Mouse (Mus musculus) activated CD4-positive, CD25-positive, alpha-beta regulatory T cell, adult 9 weeks (primary cell): Measurements from ENCODE around the gene Olfr937. TPM values are rescaled to one million over a fixed set of nuclear protein-coding genes. Genes with fewer than 3 reads are reported as not detected.

Experiments
- polyA plus RNA-seq: library from polyadenylated mRNA; unstranded; fragments of 100-300 nt; shearing (Covaris generic); gene quantifications from one replicate; pipeline ENCODE4 v1.2.1, GENCODE M21; 2017

Gene Olfr937
- polyA plus RNA-seq, result not detected

DNA sequence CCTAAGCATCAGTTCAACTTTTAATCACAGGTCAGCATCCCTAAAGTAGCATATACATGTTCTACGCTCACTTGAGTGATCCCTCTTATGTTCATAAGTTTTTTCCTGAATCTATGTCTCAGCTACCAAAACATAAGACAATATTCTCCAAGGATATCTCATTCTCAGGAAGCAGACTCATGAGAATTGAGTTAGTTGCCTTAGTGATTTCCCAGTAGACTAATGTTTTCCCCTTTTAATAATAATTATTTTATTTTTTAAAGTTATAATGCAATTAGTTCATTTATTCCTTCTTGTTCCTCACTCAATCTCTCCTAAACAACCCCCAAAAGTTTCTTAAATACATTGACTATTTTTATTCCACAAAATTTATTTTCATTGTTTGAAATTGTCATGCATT lies at the start of gene Olfr937:
Gene Olfr937 (minus strand): TSS at position 101 of the 400 bp plus-strand sequence.

DNA sequence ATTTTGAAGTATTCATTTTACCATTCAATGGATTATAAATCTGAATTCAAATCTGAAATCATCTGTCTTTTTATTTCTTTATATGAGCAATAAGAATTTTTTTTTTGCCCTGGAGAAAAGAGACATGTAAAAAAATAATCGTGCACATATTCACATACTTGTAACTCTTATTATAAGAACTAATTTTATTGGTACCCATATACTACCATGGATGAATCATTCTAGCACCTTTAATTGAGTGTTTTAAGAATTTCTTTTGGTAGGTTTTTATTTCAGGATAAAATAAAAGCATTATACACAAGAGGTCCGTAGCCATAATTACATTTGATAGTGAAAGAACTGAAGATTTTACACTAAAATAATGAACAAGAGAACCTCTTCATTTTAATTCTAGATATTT lies 14.0 kb upstream of the Olfr937 start, which contains the start of gene Olfr938:
Gene Olfr938 (minus strand): TSS at position 101 of the 400 bp plus-strand sequence.

DNA sequence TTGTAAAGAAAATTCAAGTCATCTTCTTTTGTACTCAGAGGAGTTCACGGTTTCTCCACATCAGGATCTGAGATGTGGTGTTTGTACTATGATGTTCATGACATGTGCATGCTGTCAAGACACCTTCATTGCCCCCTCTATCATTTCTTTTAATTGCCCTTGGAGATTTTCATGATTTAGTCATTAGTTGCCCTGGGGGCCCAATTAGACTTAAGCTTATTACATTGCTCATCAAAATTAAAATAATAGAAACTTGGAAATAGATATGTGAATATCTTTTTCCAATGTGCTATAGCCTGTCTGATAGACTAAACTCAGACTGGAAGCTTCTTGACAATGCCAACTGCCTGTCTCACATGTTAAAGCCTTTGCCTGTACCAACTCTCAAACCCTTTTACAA lies 41.5 kb downstream of the Olfr937 start, which contains the start of gene Olfr146:
Gene Olfr146 (minus strand): TSS at position 101 of the 400 bp plus-strand sequence.

Other genes starting within 250 kb of the Olfr937 start
- gene Olfr923, start 238.4 kb downstream of the Olfr937 start, polyA plus RNA-seq, result not detected
- not detected for gene Olfr924, start 220.5 kb downstream of the Olfr937 start, polyA plus RNA-seq
- not detected for gene Olfr26, start 209.9 kb downstream of the Olfr937 start, polyA plus RNA-seq
- not detected for gene Olfr926, start 187.8 kb downstream of the Olfr937 start, polyA plus RNA-seq
- gene Olfr930, start 135.1 kb downstream of the Olfr937 start, polyA plus RNA-seq, result not detected
- gene Olfr933, start 92.6 kb downstream of the Olfr937 start, polyA plus RNA-seq, result 0.09 TPM
- not detected for gene Olfr934, start 76.6 kb downstream of the Olfr937 start, polyA plus RNA-seq
- not detected for gene Olfr935, start 65.3 kb downstream of the Olfr937 start, polyA plus RNA-seq
- gene Olfr146, start 41.6 kb downstream of the Olfr937 start, polyA plus RNA-seq, result not detected
- gene Olfr938, start 13.9 kb upstream of the Olfr937 start, polyA plus RNA-seq, result not detected
- gene Olfr27, start 63.2 kb upstream of the Olfr937 start, polyA plus RNA-seq, result not detected
- gene Olfr943, start 101.4 kb upstream of the Olfr937 start, polyA plus RNA-seq, result 0.05 TPM
- gene Olfr944, start 137.0 kb upstream of the Olfr937 start, polyA plus RNA-seq, result not detected
- gene Olfr1537, start 185.0 kb upstream of the Olfr937 start, polyA plus RNA-seq, result not detected
- not detected for gene Olfr945, start 211.9 kb upstream of the Olfr937 start, polyA plus RNA-seq